Mouse (Mus musculus): ENCODE measurements at regions not wholly inside any gene's neighbourhood (a gene's known extent, or its start where the extent isn't known, plus 50 kb on each side); places are given as distances from the start of the nearest gene placed in this dataset.

DNA sequence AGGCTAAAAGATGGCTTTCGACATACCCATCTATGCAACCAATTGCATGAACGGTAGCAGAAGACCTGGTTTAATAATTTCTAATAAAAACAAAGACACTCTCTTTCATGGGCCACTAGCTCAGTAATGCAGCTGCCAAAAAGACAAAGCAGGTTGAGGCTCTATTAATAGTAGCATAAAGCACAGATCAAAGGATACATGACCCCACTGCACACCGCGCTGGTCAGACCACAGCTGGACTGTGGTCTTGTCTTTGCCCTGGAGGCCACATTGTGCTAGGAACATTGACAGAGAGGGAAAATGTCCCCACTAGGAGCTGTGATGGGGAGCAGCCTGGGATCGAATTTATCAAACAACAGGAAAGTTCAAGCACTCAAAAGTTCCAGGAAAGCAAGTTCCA lies 79.3 kb upstream of the Ntf3 start:
- H3K4me3 ChIP-seq = no peak overlapping the region
- 59% methylated on average over 5 of the region's 5 CpGs for WGBS
- H3K27ac ChIP-seq (replicated peaks) = no peak overlapping the region
- no peak overlapping the region for H3K9ac ChIP-seq
- H3K9me3 ChIP-seq = no peaks in the 10 kb centered on the region
- ATAC-seq (ENCODE audit: low read depth) = no peak
- H3K4me1 ChIP-seq (replicated peaks) = 0 out of 2 replicates have a peak, but pooled peaks cover 4% of the 10 kb centered on the region
- no peak overlapping the region for H3K4me2 ChIP-seq
- no peaks in the 10 kb centered on the region for H3K27me3 ChIP-seq
- H3K36me3 ChIP-seq = no peaks in the 10 kb centered on the region

DNA sequence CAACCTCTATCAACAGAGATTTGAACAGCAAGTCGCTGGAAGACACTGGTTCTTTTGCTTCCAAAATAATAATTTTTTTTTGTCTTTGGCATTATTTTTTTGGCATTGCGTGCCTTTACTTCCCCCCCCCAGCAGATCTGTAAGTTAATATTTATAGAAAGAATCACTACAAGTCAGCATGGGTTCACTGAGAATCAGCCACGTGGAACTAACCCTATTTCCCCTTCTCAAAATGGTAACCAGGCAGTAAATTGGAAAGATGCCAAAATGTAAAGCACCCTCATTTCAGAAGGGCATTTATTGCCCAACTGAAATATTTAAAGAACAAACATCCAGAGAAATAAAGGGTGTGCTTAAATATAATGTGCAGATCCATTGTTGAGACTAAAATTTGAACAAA lies 78.7 kb upstream of the Ntf3 start:
- H3K27ac ChIP-seq (replicated peaks) = no peak overlapping the region
- no peak overlapping the region for H3K4me3 ChIP-seq
- WGBS = 60% methylated on average over 3 of the region's 3 CpGs
- 0 out of 2 replicates have a peak, but pooled peaks cover 4% of the 10 kb centered on the region for H3K4me1 ChIP-seq (replicated peaks)
- H3K4me2 ChIP-seq = no peak overlapping the region
- H3K9me3 ChIP-seq = no peaks in the 10 kb centered on the region
- H3K36me3 ChIP-seq = no peaks in the 10 kb centered on the region
- no peaks in the 10 kb centered on the region for H3K27me3 ChIP-seq
- H3K9ac ChIP-seq = no peak overlapping the region
- ATAC-seq (ENCODE audit: low read depth) = no peak

DNA sequence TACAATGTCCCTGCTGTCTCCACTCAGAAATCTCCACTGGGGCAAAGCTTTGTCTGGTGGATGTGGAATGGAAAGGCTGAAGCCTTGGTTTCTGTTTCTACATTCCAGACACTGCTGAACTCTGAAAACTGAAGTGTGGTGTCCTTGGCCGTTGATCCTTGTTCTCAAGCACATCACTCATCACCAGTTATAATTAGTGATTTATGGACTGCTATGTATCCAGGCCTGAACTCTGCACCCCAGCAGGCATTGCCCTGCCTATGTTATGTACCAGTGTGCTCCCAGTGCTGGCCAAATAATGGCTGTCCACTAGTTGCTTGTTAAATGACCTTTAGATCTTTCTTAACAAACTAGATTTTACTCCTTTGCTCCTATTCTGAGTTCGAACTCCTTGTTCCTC lies 75.6 kb upstream of the Ntf3 start:
- 85% methylated on average over 2 of the region's 2 CpGs for WGBS
- H3K27ac ChIP-seq (replicated peaks) = no peak overlapping the region
- H3K4me3 ChIP-seq = no peak overlapping the region
- no peak overlapping the region for H3K9ac ChIP-seq
- H3K27me3 ChIP-seq = no peaks in the 10 kb centered on the region
- no peaks in the 10 kb centered on the region for H3K36me3 ChIP-seq
- H3K9me3 ChIP-seq = no peaks in the 10 kb centered on the region
- H3K4me1 ChIP-seq (replicated peaks) = 0 out of 2 replicates have a peak, but pooled peaks cover 4% of the 10 kb centered on the region
- ATAC-seq (ENCODE audit: low read depth) = no peak
- no peak overlapping the region for H3K4me2 ChIP-seq

DNA sequence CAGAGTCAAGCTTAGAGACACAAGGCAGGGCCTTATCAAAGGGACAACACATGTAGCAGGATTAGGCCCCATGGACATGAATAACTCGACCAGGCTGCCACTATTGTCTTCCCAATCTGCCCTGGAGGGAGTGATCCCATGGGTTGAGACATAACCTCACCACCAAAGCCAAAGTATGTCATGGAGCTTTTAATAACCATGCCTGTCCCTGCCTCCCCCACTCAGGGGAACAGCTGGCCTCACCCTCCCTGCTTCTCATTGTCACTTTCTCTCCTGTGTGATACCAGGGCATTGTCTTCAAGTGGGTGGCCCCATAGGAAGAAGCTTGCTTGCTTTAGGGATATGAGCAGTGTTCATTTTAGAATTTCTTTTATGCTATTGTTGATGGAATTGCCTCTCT lies 73.5 kb upstream of the Ntf3 start:
- H3K27ac ChIP-seq (replicated peaks) = no peak overlapping the region
- H3K27me3 ChIP-seq = no peaks in the 10 kb centered on the region
- 0 out of 2 replicates have a peak, but pooled peaks cover 2% of the 10 kb centered on the region for H3K4me1 ChIP-seq (replicated peaks)
- no peak for ATAC-seq (ENCODE audit: low read depth)
- no peak overlapping the region for H3K4me2 ChIP-seq
- no peaks in the 10 kb centered on the region for H3K36me3 ChIP-seq
- no peak overlapping the region for H3K4me3 ChIP-seq
- no peak overlapping the region for H3K9ac ChIP-seq
- WGBS = 56% methylated on average over 1 of the region's 1 CpGs
- H3K9me3 ChIP-seq = no peaks in the 10 kb centered on the region

Data from neural tube, embryonic 13.5 days (tissue).